Mouse (Mus musculus): ENCODE measurements around the gene Gpat3. TPM values are rescaled to one million over a fixed set of nuclear protein-coding genes. Genes with fewer than 3 reads are reported as not detected.

The Gpat3 gene
- polyA plus RNA-seq, 1 experiment = 1.7 TPM

- Histone ChIP-seq H3K4me1 (ENCODE audit: control insufficient read depth, insufficient read depth, low read length) (no peaks in the 10 kb centered on the region), H3K27ac (ENCODE audit: insufficient read depth, low read length) (no peak overlapping the region), H3K4me3 (ENCODE audit: insufficient read depth, low read length) (no peak overlapping the region)
- TF ChIP-seq POLR2A (IDR thresholded peaks at IDR 0.05; ENCODE audit: low read depth, low read length) (no peak), CTCF (IDR thresholded peaks at IDR 0.05; ENCODE audit: borderline replicate concordance, insufficient read depth, low read length) (no peak)
Measured at GRCm38 (mm10) chr5:100875180-100875579, 29.7 kb downstream of the Gpat3 start.

GRCm38 (mm10) chr5:100877021-100877420, 31.5 kb downstream of the Gpat3 start:
- Histone ChIP-seq H3K4me1 (ENCODE audit: control insufficient read depth, insufficient read depth, low read length) (no peaks in the 10 kb centered on the region), H3K4me3 (ENCODE audit: insufficient read depth, low read length) (no peak overlapping the region), H3K27ac (ENCODE audit: insufficient read depth, low read length) (no peak overlapping the region)
- no peak for TF ChIP-seq CTCF (IDR thresholded peaks at IDR 0.05; ENCODE audit: borderline replicate concordance, insufficient read depth, low read length)
- no peak for TF ChIP-seq POLR2A (IDR thresholded peaks at IDR 0.05; ENCODE audit: low read depth, low read length)

- Histone ChIP-seq H3K27ac (ENCODE audit: insufficient read depth, low read length) (no peak overlapping the region), H3K4me1 (ENCODE audit: control insufficient read depth, insufficient read depth, low read length) (no peaks in the 10 kb centered on the region), H3K4me3 (ENCODE audit: insufficient read depth, low read length) (no peak overlapping the region)
- TF ChIP-seq POLR2A (IDR thresholded peaks at IDR 0.05; ENCODE audit: low read depth, low read length) = no peak
- TF ChIP-seq CTCF (IDR thresholded peaks at IDR 0.05; ENCODE audit: borderline replicate concordance, insufficient read depth, low read length) = no peak
Measured at GRCm38 (mm10) chr5:100885216-100885615, 39.7 kb downstream of the Gpat3 start.

- no peaks in the 10 kb centered on the region for H3K4me1 ChIP-seq (ENCODE audit: control insufficient read depth, insufficient read depth, low read length)
- no peak overlapping the region for H3K27ac ChIP-seq (ENCODE audit: insufficient read depth, low read length)
- TF ChIP-seq CTCF (IDR thresholded peaks at IDR 0.05; ENCODE audit: borderline replicate concordance, insufficient read depth, low read length) (no peak), POLR2A (IDR thresholded peaks at IDR 0.05; ENCODE audit: low read depth, low read length) (no peak)
- H3K4me3 ChIP-seq (ENCODE audit: insufficient read depth, low read length) = no peak overlapping the region
Measured at GRCm38 (mm10) chr5:100886331-100886988, 40.9 kb downstream of the Gpat3 start.

GRCm38 (mm10) chr5:100896199-100896598, 50.7 kb downstream of the Gpat3 start:
- Histone ChIP-seq H3K4me1 (ENCODE audit: control insufficient read depth, insufficient read depth, low read length) (no peaks in the 10 kb centered on the region), H3K4me3 (ENCODE audit: insufficient read depth, low read length) (no peak overlapping the region), H3K27ac (ENCODE audit: insufficient read depth, low read length) (no peak overlapping the region)
- no peak for TF ChIP-seq CTCF (IDR thresholded peaks at IDR 0.05; ENCODE audit: borderline replicate concordance, insufficient read depth, low read length)
- TF ChIP-seq POLR2A (IDR thresholded peaks at IDR 0.05; ENCODE audit: low read depth, low read length) = no peak

GRCm38 (mm10) chr5:100899745-100900489, 54.4 kb downstream of the Gpat3 start:
- TF ChIP-seq POLR2A (IDR thresholded peaks at IDR 0.05; ENCODE audit: low read depth, low read length) (no peak), CTCF (IDR thresholded peaks at IDR 0.05; ENCODE audit: borderline replicate concordance, insufficient read depth, low read length) (no peak)
- H3K4me3 ChIP-seq (ENCODE audit: insufficient read depth, low read length) = no peak overlapping the region

GRCm38 (mm10) chr5:100901046-100901445, 55.5 kb downstream of the Gpat3 start:
- H3K27ac ChIP-seq (ENCODE audit: insufficient read depth, low read length) = no peak overlapping the region
- H3K4me3 ChIP-seq (ENCODE audit: insufficient read depth, low read length) = no peak overlapping the region
- H3K4me1 ChIP-seq (ENCODE audit: control insufficient read depth, insufficient read depth, low read length) = no peaks in the 10 kb centered on the region
- TF ChIP-seq POLR2A (IDR thresholded peaks at IDR 0.05; ENCODE audit: low read depth, low read length) (no peak), CTCF (IDR thresholded peaks at IDR 0.05; ENCODE audit: borderline replicate concordance, insufficient read depth, low read length) (no peak)

More at GRCm38 (mm10) chr5:100899745-100900489, 54.4 kb downstream of the Gpat3 start:
- H3K4me1 ChIP-seq (ENCODE audit: control insufficient read depth, insufficient read depth, low read length) = no peaks in the 10 kb centered on the region
- no peak overlapping the region for H3K27ac ChIP-seq (ENCODE audit: insufficient read depth, low read length)

GRCm38 (mm10) chr5:100908478-100908877, 63.0 kb downstream of the Gpat3 start:
- Histone ChIP-seq H3K4me1 (ENCODE audit: control insufficient read depth, insufficient read depth, low read length) (no peaks in the 10 kb centered on the region), H3K4me3 (ENCODE audit: insufficient read depth, low read length) (no peak overlapping the region), H3K27ac (ENCODE audit: insufficient read depth, low read length) (no peak overlapping the region)
- TF ChIP-seq CTCF (IDR thresholded peaks at IDR 0.05; ENCODE audit: borderline replicate concordance, insufficient read depth, low read length) (no peak), POLR2A (IDR thresholded peaks at IDR 0.05; ENCODE audit: low read depth, low read length) (no peak)

GRCm38 (mm10) chr5:100908901-100909300, 63.4 kb downstream of the Gpat3 start:
- TF ChIP-seq CTCF (IDR thresholded peaks at IDR 0.05; ENCODE audit: borderline replicate concordance, insufficient read depth, low read length) = no peak
- TF ChIP-seq POLR2A (IDR thresholded peaks at IDR 0.05; ENCODE audit: low read depth, low read length) = no peak
- no peak overlapping the region for H3K4me3 ChIP-seq (ENCODE audit: insufficient read depth, low read length)
- no peak overlapping the region for H3K27ac ChIP-seq (ENCODE audit: insufficient read depth, low read length)
- no peaks in the 10 kb centered on the region for H3K4me1 ChIP-seq (ENCODE audit: control insufficient read depth, insufficient read depth, low read length)

GRCm38 (mm10) chr5:100909691-100910090, 64.2 kb downstream of the Gpat3 start:
- TF ChIP-seq CTCF (IDR thresholded peaks at IDR 0.05; ENCODE audit: borderline replicate concordance, insufficient read depth, low read length) = no peak
- TF ChIP-seq POLR2A (IDR thresholded peaks at IDR 0.05; ENCODE audit: low read depth, low read length) = no peak
- H3K4me1 ChIP-seq (ENCODE audit: control insufficient read depth, insufficient read depth, low read length) = no peaks in the 10 kb centered on the region
- no peak overlapping the region for H3K27ac ChIP-seq (ENCODE audit: insufficient read depth, low read length)
- H3K4me3 ChIP-seq (ENCODE audit: insufficient read depth, low read length) = no peak overlapping the region

Measured in embryonic fibroblast, embryonic 13.5 days (primary cell).